Mouse (Mus musculus): Measurements from ENCODE around the gene Crybg3. TPM values are rescaled to one million over a fixed set of nuclear protein-coding genes. Genes with fewer than 3 reads are reported as not detected.

Gene Crybg3
- total RNA-seq (2014; fragmentation: Nextera tagmentation): 13.9 and 23.3 TPM in 2 replicates
- total RNA-seq (2017): 17.3 and 27.0 TPM in 2 replicates

- peak; percentile 76 for ATAC-seq (replicated peaks; ENCODE audit: poor library complexity, severe bottlenecking)
These were observed at the start of gene Crybg3 for GRCm38 (mm10) chr16:59600311-59601251. Gene Crybg3, minus strand, starts transcription at chr16:59600979.

- no peak for ATAC-seq (replicated peaks; ENCODE audit: poor library complexity, severe bottlenecking)
These were observed 43.0 kb upstream of the Crybg3 start for GRCm38 (mm10) chr16:59643766-59644165.

GRCm38 (mm10) chr16:59639985-59640384 lies 39.2 kb upstream of the Crybg3 start:
- ATAC-seq (replicated peaks; ENCODE audit: poor library complexity, severe bottlenecking): no peak

- ATAC-seq (replicated peaks; ENCODE audit: poor library complexity, severe bottlenecking): peak; percentile 96
These were observed 38.4 kb upstream of the Crybg3 start, which contains the start of gene Arl6 for GRCm38 (mm10) chr16:59639102-59639691. Gene Arl6, minus strand, starts transcription at chr16:59639391.

GRCm38 (mm10) chr16:59634598-59634997 lies 33.8 kb upstream of the Crybg3 start:
- no peak for ATAC-seq (replicated peaks; ENCODE audit: poor library complexity, severe bottlenecking)

- peak; percentile 38; the same call in 1 of the 2 replicates for ATAC-seq (replicated peaks; ENCODE audit: poor library complexity, severe bottlenecking)
These were observed 20.8 kb upstream of the Crybg3 start for GRCm38 (mm10) chr16:59621554-59621953.

- peak; percentile 98 for ATAC-seq (replicated peaks; ENCODE audit: poor library complexity, severe bottlenecking)
These were observed 16.4 kb upstream of the Crybg3 start for GRCm38 (mm10) chr16:59617167-59617566.

- no peak for ATAC-seq (replicated peaks; ENCODE audit: poor library complexity, severe bottlenecking)
These were observed 14.9 kb upstream of the Crybg3 start for GRCm38 (mm10) chr16:59615675-59616074.

- peak; percentile 25; the same call in 1 of the 2 replicates for ATAC-seq (replicated peaks; ENCODE audit: poor library complexity, severe bottlenecking)
These were observed 10.0 kb upstream of the Crybg3 start for GRCm38 (mm10) chr16:59610750-59611149.

GRCm38 (mm10) chr16:59604078-59604781 lies 3.5 kb upstream of the Crybg3 start:
- peak; percentile 81 for ATAC-seq (replicated peaks; ENCODE audit: poor library complexity, severe bottlenecking)

- no peak for ATAC-seq (replicated peaks; ENCODE audit: poor library complexity, severe bottlenecking)
These were observed 1.1 kb downstream of the Crybg3 start for GRCm38 (mm10) chr16:59599411-59600265.

GRCm38 (mm10) chr16:59598997-59599396 lies 1.8 kb downstream of the Crybg3 start:
- no peak for ATAC-seq (replicated peaks; ENCODE audit: poor library complexity, severe bottlenecking)

GRCm38 (mm10) chr16:59597256-59597655 lies 3.5 kb downstream of the Crybg3 start:
- no peak for ATAC-seq (replicated peaks; ENCODE audit: poor library complexity, severe bottlenecking)

GRCm38 (mm10) chr16:59594714-59595113 lies 6.1 kb downstream of the Crybg3 start:
- no peak for ATAC-seq (replicated peaks; ENCODE audit: poor library complexity, severe bottlenecking)

- no peak for ATAC-seq (replicated peaks; ENCODE audit: poor library complexity, severe bottlenecking)
These were observed 10.0 kb downstream of the Crybg3 start for GRCm38 (mm10) chr16:59590790-59591189.

- no peak for ATAC-seq (replicated peaks; ENCODE audit: poor library complexity, severe bottlenecking)
These were observed 12.3 kb downstream of the Crybg3 start for GRCm38 (mm10) chr16:59588351-59589025.

GRCm38 (mm10) chr16:59587816-59588215 lies 13.0 kb downstream of the Crybg3 start:
- no peak for ATAC-seq (replicated peaks; ENCODE audit: poor library complexity, severe bottlenecking)

GRCm38 (mm10) chr16:59586911-59587310 lies 13.9 kb downstream of the Crybg3 start:
- no peak for ATAC-seq (replicated peaks; ENCODE audit: poor library complexity, severe bottlenecking)

- ATAC-seq (replicated peaks; ENCODE audit: poor library complexity, severe bottlenecking): no peak
These were observed 14.5 kb downstream of the Crybg3 start for GRCm38 (mm10) chr16:59586276-59586675.
